Mouse (Mus musculus) megakaryocyte, embryonic 14.5 days (primary cell): Measurements from ENCODE around the gene Taf1d.

Source experiments
- FLI1 ChIP-seq: IDR thresholded peaks from 2 replicates; pipeline ENCODE4 v1.6.1; 2012; ENCODE audit warnings: low read length, inconsistent platforms, mixed read lengths
- GATA1 ChIP-seq: IDR thresholded peaks from 3 replicates; pipeline ENCODE4 v1.6.1; 2012; ENCODE audit warnings: mixed read lengths, low read length, inconsistent platforms, borderline replicate concordance

GRCm38 (mm10) chr9:15317223-15318169 lies 11.5 kb downstream of the Taf1d start:
- no peak for TF ChIP-seq GATA1
- TF ChIP-seq FLI1 = no peak
